ENCODE assay signal across 8 mouse cellular contexts in the genomic region with DNA sequence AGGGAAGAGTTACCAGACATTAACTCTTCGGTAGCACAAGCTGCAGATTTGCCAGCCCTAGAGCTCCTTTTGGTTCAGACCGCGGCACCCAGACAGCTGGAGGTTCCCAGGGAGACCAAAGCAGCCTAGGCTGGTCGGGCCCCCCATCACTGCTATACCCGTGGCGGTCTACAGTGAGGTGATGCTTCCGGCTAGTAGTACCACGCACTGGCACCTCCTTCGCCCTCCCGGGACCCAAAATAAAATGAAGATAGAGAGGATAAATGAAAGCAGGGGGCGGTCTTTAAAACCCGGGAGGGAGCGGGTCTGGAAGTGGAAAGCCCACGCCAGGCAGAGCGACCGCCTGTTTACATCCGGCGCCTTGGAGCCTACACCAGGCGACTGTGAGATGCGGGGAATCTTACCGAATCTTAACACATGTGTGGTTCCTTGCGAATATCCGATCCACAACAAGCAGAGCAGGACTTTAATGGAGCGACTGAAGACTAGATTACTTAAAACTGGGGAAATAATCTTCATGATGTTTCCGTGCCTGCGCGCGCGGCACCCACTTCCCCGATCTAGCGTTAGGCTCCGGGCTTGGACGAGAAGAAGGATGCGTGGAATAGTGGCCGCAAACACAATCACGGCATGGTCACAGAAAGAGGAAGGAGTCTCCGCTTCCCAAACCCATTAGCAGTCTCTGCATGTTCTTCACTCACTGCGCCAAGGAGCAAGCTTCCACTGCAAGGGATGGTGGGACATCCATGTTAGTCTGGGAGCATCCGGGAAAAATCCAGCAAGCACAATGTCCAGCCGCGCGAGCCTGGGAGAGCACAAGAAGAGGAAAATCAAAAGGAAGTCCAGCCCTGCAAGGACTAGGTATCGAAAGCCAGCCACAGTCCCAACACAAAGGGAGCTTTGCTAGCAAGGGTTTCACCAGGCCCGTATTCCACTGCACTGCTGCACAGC. TPM values are rescaled to one million over a fixed set of nuclear protein-coding genes. Genes with fewer than 3 reads are reported as not detected.
A peak's percentile ranks its signal among the peaks of the same experiment; 100 is the strongest.
DNase-seq lines count a peak whose midpoint lies in the region; ATAC-seq and TF ChIP-seq lines count a peak whose summit lies in the region.

No protein-coding gene starts in this region.

- H3K79me3 ChIP-seq in C2C12 (ENCODE audit: low read depth): no peaks in the 10 kb centered on the region

- ATAC-seq in embryonic facial prominence, embryonic 13.5 days (ENCODE audit: insufficient number of reproducible peaks, insufficient read depth, low FRiP score, low TSS enrichment, low read depth): no peak
- ATAC-seq in limb, embryonic 15.5 days (ENCODE audit: insufficient number of reproducible peaks, low FRiP score, low TSS enrichment, low read depth): no peak
- no peak for ATAC-seq in erythroblast, adult 5-6 weeks (replicated peaks; ENCODE audit: low FRiP score, poor library complexity, severe bottlenecking)

- H3K27ac ChIP-seq in embryonic facial prominence, embryonic 13.5 days: no peak overlapping the region
- peak overlapping the region; percentile 85 for H3K27ac ChIP-seq in hindbrain, embryonic 10.5 days
- H3K27ac ChIP-seq in limb, embryonic 15.5 days: no peak overlapping the region

- peak; percentile 37 for DNase-seq in ZHBTc4 (ENCODE audit: low read depth, low spot score)
- DNase-seq in hindbrain, embryonic 10.5 days (ENCODE audit: low spot score): peak; percentile 62
- peak; percentile 65 for DNase-seq in retina, embryonic 14.5 days (ENCODE audit: low spot score)
- DNase-seq in gastrocnemius, adult 8-10 months (ENCODE audit: low spot score in 2 of 2): no peak

- H3K27me3 ChIP-seq in C2C12 (ENCODE audit: control insufficient read depth, insufficient read depth, insufficient read length): no peaks in the 10 kb centered on the region
- peaks cover 47% of the 10 kb centered on the region for H3K27me3 ChIP-seq in embryonic facial prominence, embryonic 13.5 days
- peaks cover 3% of the 10 kb centered on the region; the same call in 1 of the 2 replicates for H3K27me3 ChIP-seq in hindbrain, embryonic 10.5 days (ENCODE audit: insufficient read depth, poor library complexity, severe bottlenecking)
- H3K27me3 ChIP-seq in limb, embryonic 15.5 days: peaks cover 30% of the 10 kb centered on the region

- no peaks in the 10 kb centered on the region for H3K9me3 ChIP-seq in embryonic facial prominence, embryonic 13.5 days
- H3K9me3 ChIP-seq in hindbrain, embryonic 10.5 days: no peaks in the 10 kb centered on the region
- H3K9me3 ChIP-seq in limb, embryonic 15.5 days: no peaks in the 10 kb centered on the region

- TF ChIP-seq CTCF in C2C12 (IDR thresholded peaks at IDR 0.05; ENCODE audit: control insufficient read depth, insufficient read depth, insufficient read length): no peak

- peaks cover 13% of the 10 kb centered on the region for H3K4me1 ChIP-seq in embryonic facial prominence, embryonic 13.5 days
- H3K4me1 ChIP-seq in hindbrain, embryonic 10.5 days (replicated peaks): peaks cover 39% of the 10 kb centered on the region
- H3K4me1 ChIP-seq in limb, embryonic 15.5 days: peaks cover 12% of the 10 kb centered on the region; the same call in 1 of the 2 replicates

- H3K4me2 ChIP-seq in embryonic facial prominence, embryonic 13.5 days: peak overlapping the region; percentile 90
- H3K4me2 ChIP-seq in limb, embryonic 15.5 days: peak overlapping the region; percentile 81

- H3K9ac ChIP-seq in embryonic facial prominence, embryonic 13.5 days: peak overlapping the region; percentile 59
- no peak overlapping the region for H3K9ac ChIP-seq in limb, embryonic 15.5 days

- WGBS in embryonic facial prominence, embryonic 13.5 days: under 1% methylated on average over 44 of the region's 44 CpGs
- WGBS in hindbrain, embryonic 10.5 days: under 1% methylated on average over 44 of the region's 44 CpGs
- WGBS in limb, embryonic 15.5 days: under 1% methylated on average over 44 of the region's 44 CpGs

- peak overlapping the region; percentile 6 for H3K4me3 ChIP-seq in C2C12 (ENCODE audit: insufficient read depth, poor library complexity, severe bottlenecking)
- peak overlapping the region; percentile 49 for H3K4me3 ChIP-seq in embryonic facial prominence, embryonic 13.5 days
- H3K4me3 ChIP-seq in hindbrain, embryonic 10.5 days: peak overlapping the region; percentile 66
- peak overlapping the region; percentile 44 for H3K4me3 ChIP-seq in limb, embryonic 15.5 days

- H3K79me2 ChIP-seq in C2C12 (ENCODE audit: control insufficient read depth, insufficient read depth): no peaks in the 10 kb centered on the region

- no peak overlapping the region for H3ac ChIP-seq in C2C12 (ENCODE audit: control insufficient read depth, insufficient read length, low read depth)

- no peaks in the 10 kb centered on the region for H3K36me3 ChIP-seq in C2C12 (ENCODE audit: control insufficient read depth, insufficient read depth)
- no peaks in the 10 kb centered on the region for H3K36me3 ChIP-seq in embryonic facial prominence, embryonic 13.5 days
- no peaks in the 10 kb centered on the region for H3K36me3 ChIP-seq in hindbrain, embryonic 10.5 days
- H3K36me3 ChIP-seq in limb, embryonic 15.5 days: no peaks in the 10 kb centered on the region

TF ChIP-seq in C2C12, 6 proteins besides CTCF, POLR2A, EP300 and RAD21:
- TF ChIP-seq USF1 (IDR thresholded peaks at IDR 0.05; ENCODE audit: low read depth): no peak
- no peak for TF ChIP-seq MYOD1 (IDR thresholded peaks at IDR 0.05; ENCODE audit: control insufficient read depth, insufficient read length, low read depth)
- no peak for TF ChIP-seq MAX (IDR thresholded peaks at IDR 0.05)
- TF ChIP-seq FOSL1 (IDR thresholded peaks at IDR 0.05; ENCODE audit: insufficient read depth, low read length, poor library complexity, severe bottlenecking): no peak
- no peak for TF ChIP-seq CEBPB (IDR thresholded peaks at IDR 0.05; ENCODE audit: low read depth)
- no peak for TF ChIP-seq MYOG (IDR thresholded peaks at IDR 0.05; ENCODE audit: control insufficient read depth, extremely low read depth, insufficient read length)
TF ChIP-seq in C2C12: peak in this region for 0.

RNA-seq across cellular contexts. Expression of gene Grik2, which starts 5.5 kb away (rescaled TPM):
- 0.19 TPM for polyA plus RNA-seq in C2C12 (2012; fragmentation: generic; extraction: Trizol)
- polyA plus RNA-seq in embryonic facial prominence, embryonic 13.5 days (2015; fragmentation: Nextera tagmentation; extraction: Ambion mirVana): 1.6 and 1.8 TPM in 2 replicates
- 5.9 and 7.0 TPM in 2 replicates for polyA plus RNA-seq in hindbrain, embryonic 10.5 days (2016; fragmentation: Nextera tagmentation; extraction: Ambion mirVana)
- 1.6 and 2.4 TPM in 2 replicates for polyA plus RNA-seq in limb, embryonic 15.5 days (2015; fragmentation: Nextera tagmentation; extraction: Ambion mirVana)
- total RNA-seq in erythroblast, adult 5-6 weeks (2015; ENCODE audit: low replicate concordance): not detected in 2 replicates
- not detected in 2 replicates for total RNA-seq in erythroblast, adult 5-6 weeks (2017; ENCODE audit: low replicate concordance)
- total RNA-seq in gastrocnemius, adult 8-10 months (2022): under 1 TPM in 3 of 4 experiments, not detected in 1; 0.11 to 0.48 (median 0.18) TPM

Comparison
In these comparisons a context has a peak if more than half of its experiments do, and no peak if none do; other contexts are left out.
1. H3K4me3 ChIP-seq: peak in every context shown above with its lines; median percentile 66 in hindbrain, embryonic 10.5 days; 49 in embryonic facial prominence, embryonic 13.5 days; 44 in limb, embryonic 15.5 days; 6 in C2C12.
2. DNase-seq: peak in ZHBTc4 (single experiment), hindbrain, embryonic 10.5 days (single experiment) and retina, embryonic 14.5 days (single experiment); none in gastrocnemius, adult 8-10 months (0 of 2).